Mouse (Mus musculus) spleen, embryonic (tissue): ENCODE measurements at regions not wholly inside any gene's neighbourhood (a gene's known extent, or its start where the extent isn't known, plus 50 kb on each side); places are given as distances from the start of the nearest gene placed in this dataset.

Experiments
- CTCF ChIA-PET: fragments of 350-600 bp; sonication (Branson Sonifier 250); formaldehyde crosslinking; loops from one replicate; lab custom pipeline; 2022; lab: Charles Lee

- CTCF ChIA-PET = no interaction called here
Observed at GRCm38 (mm10) chr7:145045230-145045629, 105.5 kb upstream of the Ccnd1 start.

- CTCF ChIA-PET = no interaction called here
Observed at GRCm38 (mm10) chr7:145043455-145044149, 103.9 kb upstream of the Ccnd1 start.

GRCm38 (mm10) chr7:145040871-145041270 lies 101.1 kb upstream of the Ccnd1 start:
- CTCF ChIA-PET = no interaction called here

GRCm38 (mm10) chr7:145034385-145034784 lies 94.7 kb upstream of the Ccnd1 start:
- CTCF ChIA-PET = no interaction called here

- CTCF ChIA-PET = no interaction called here
Observed at GRCm38 (mm10) chr7:145031275-145031674, 91.5 kb upstream of the Ccnd1 start.

- CTCF ChIA-PET = no interaction called here
Observed at GRCm38 (mm10) chr7:145030635-145031141, 91.0 kb upstream of the Ccnd1 start.

GRCm38 (mm10) chr7:145029622-145030021 lies 89.9 kb upstream of the Ccnd1 start:
- CTCF ChIA-PET = no interaction called here

- CTCF ChIA-PET = no interaction called here
Observed at GRCm38 (mm10) chr7:145029124-145029523, 89.4 kb upstream of the Ccnd1 start.

- CTCF ChIA-PET = no interaction called here
Observed at GRCm38 (mm10) chr7:145027061-145027460, 87.3 kb upstream of the Ccnd1 start.

GRCm38 (mm10) chr7:145026014-145026285 lies 86.2 kb upstream of the Ccnd1 start:
- CTCF ChIA-PET = no interaction called here

- CTCF ChIA-PET = no interaction called here
Observed at GRCm38 (mm10) chr7:145025186-145026013, 85.7 kb upstream of the Ccnd1 start.

- CTCF ChIA-PET = interaction anchor here (0.6 kb wide), 1 partner anchor 212 kb away, joined by 3 read pairs; no protein-coding TSS in a partner anchor
Observed at GRCm38 (mm10) chr7:145024651-145025050, 84.9 kb upstream of the Ccnd1 start.

GRCm38 (mm10) chr7:145019137-145019536 lies 79.4 kb upstream of the Ccnd1 start:
- CTCF ChIA-PET = no interaction called here

GRCm38 (mm10) chr7:145018149-145018548 lies 78.4 kb upstream of the Ccnd1 start:
- CTCF ChIA-PET = no interaction called here

GRCm38 (mm10) chr7:145015463-145016085 lies 75.8 kb upstream of the Ccnd1 start:
- CTCF ChIA-PET = no interaction called here

- CTCF ChIA-PET = interaction anchor here (0.5 kb wide), 1 partner anchor 66 kb away, joined by 3 read pairs; no protein-coding TSS in a partner anchor
Observed at GRCm38 (mm10) chr7:145010757-145011156, 71.0 kb upstream of the Ccnd1 start.

- CTCF ChIA-PET = no interaction called here
Observed at GRCm38 (mm10) chr7:145010004-145010403, 70.3 kb upstream of the Ccnd1 start.

- CTCF ChIA-PET = no interaction called here
Observed at GRCm38 (mm10) chr7:145008662-145009333, 69.1 kb upstream of the Ccnd1 start.

GRCm38 (mm10) chr7:145007216-145007615 lies 67.5 kb upstream of the Ccnd1 start:
- CTCF ChIA-PET = no interaction called here

- CTCF ChIA-PET = no interaction called here
Observed at GRCm38 (mm10) chr7:145001503-145002084, 61.9 kb upstream of the Ccnd1 start.

- CTCF ChIA-PET = no interaction called here
Observed at GRCm38 (mm10) chr7:144999741-145000140, 60.0 kb upstream of the Ccnd1 start.
